Mouse (Mus musculus): ENCODE data around the gene Idh3b. TPM values are rescaled to one million over a fixed set of nuclear protein-coding genes. Genes with fewer than 3 reads are reported as not detected.

Idh3b gene
- polyA plus RNA-seq, 1 experiment from 2014 or later: 117 TPM

GRCm38 (mm10) chr2:130293009-130293408, 8.7 kb upstream of the Idh3b start:
- Histone ChIP-seq H3K36me3 (no peaks in the 10 kb centered on the region), H3K4me2 (no peak overlapping the region), H3K4me3 (replicated peaks) (no peak overlapping the region), H3K9ac (no peak overlapping the region), H3K27ac (no peak overlapping the region), H3K4me1 (replicated peaks) (peaks cover 10% of the 10 kb centered on the region; the same call in 1 of the 2 replicates), H3K27me3 (peaks cover 72% of the 10 kb centered on the region), H3K9me3 (replicated peaks) (no peaks in the 10 kb centered on the region)
- no peak for ATAC-seq (ENCODE audit: low read depth)
- no peak for DNase-seq
- 21% methylated on average over 3 of the region's 3 CpGs for WGBS (ENCODE audit: insufficient replicate concordance)

GRCm38 (mm10) chr2:130291434-130291833, 7.1 kb upstream of the Idh3b start:
- Histone ChIP-seq H3K4me2 (no peak overlapping the region), H3K36me3 (no peaks in the 10 kb centered on the region), H3K4me1 (replicated peaks) (peaks cover 10% of the 10 kb centered on the region; the same call in 1 of the 2 replicates), H3K27me3 (peaks cover 56% of the 10 kb centered on the region), H3K27ac (no peak overlapping the region), H3K9ac (no peak overlapping the region), H3K4me3 (replicated peaks) (no peak overlapping the region), H3K9me3 (replicated peaks) (no peaks in the 10 kb centered on the region)
- WGBS (ENCODE audit: insufficient replicate concordance): 13% methylated on average over 8 of the region's 8 CpGs
- DNase-seq (no peak), ATAC-seq (ENCODE audit: low read depth) (0 out of 2 replicates have a peak, but pooled peaks have one; percentile 17)

- ATAC-seq (ENCODE audit: low read depth) (no peak), DNase-seq (no peak)
- H3K4me3 ChIP-seq (replicated peaks): no peak overlapping the region
Measured at GRCm38 (mm10) chr2:130289086-130289485, 4.7 kb upstream of the Idh3b start.

GRCm38 (mm10) chr2:130280818-130281217, 3.5 kb downstream of the Idh3b start:
- H3K27ac ChIP-seq: no peak overlapping the region
- WGBS (ENCODE audit: insufficient replicate concordance): 62% methylated on average over 4 of the region's 4 CpGs
- DNase-seq: no peak

More at GRCm38 (mm10) chr2:130289086-130289485, 4.7 kb upstream of the Idh3b start:
- H3K4me1 ChIP-seq (replicated peaks): peaks cover 14% of the 10 kb centered on the region
- peaks cover 32% of the 10 kb centered on the region for H3K27me3 ChIP-seq
- WGBS (ENCODE audit: insufficient replicate concordance): 52% methylated on average over 4 of the region's 4 CpGs
- H3K9me3 ChIP-seq (replicated peaks): no peaks in the 10 kb centered on the region
- H3K4me2 ChIP-seq: no peak overlapping the region
- H3K36me3 ChIP-seq: no peaks in the 10 kb centered on the region
- no peak overlapping the region for H3K9ac ChIP-seq
- H3K27ac ChIP-seq: no peak overlapping the region

GRCm38 (mm10) chr2:130280224-130280623, 4.1 kb downstream of the Idh3b start:
- no peaks in the 10 kb centered on the region for H3K9me3 ChIP-seq (replicated peaks)
- no peaks in the 10 kb centered on the region for H3K27me3 ChIP-seq
- no peak overlapping the region for H3K9ac ChIP-seq
- H3K4me2 ChIP-seq: no peak overlapping the region
- H3K27ac ChIP-seq: peak overlapping the region; percentile 24; the same call in 1 of the 2 replicates
- no peak overlapping the region for H3K4me3 ChIP-seq (replicated peaks)
- DNase-seq (no peak), ATAC-seq (ENCODE audit: low read depth) (no peak)
- peaks cover 74% of the 10 kb centered on the region for H3K4me1 ChIP-seq (replicated peaks)
- 54% methylated on average over 7 of the region's 7 CpGs for WGBS (ENCODE audit: insufficient replicate concordance)
- H3K36me3 ChIP-seq: peaks cover 73% of the 10 kb centered on the region

More at GRCm38 (mm10) chr2:130280818-130281217, 3.5 kb downstream of the Idh3b start:
- H3K4me2 ChIP-seq: no peak overlapping the region
- no peaks in the 10 kb centered on the region for H3K9me3 ChIP-seq (replicated peaks)
- H3K36me3 ChIP-seq: peaks cover 67% of the 10 kb centered on the region
- no peaks in the 10 kb centered on the region for H3K27me3 ChIP-seq
- H3K9ac ChIP-seq: no peak overlapping the region
- no peak for ATAC-seq (ENCODE audit: low read depth)
- H3K4me3 ChIP-seq (replicated peaks): no peak overlapping the region
- peaks cover 73% of the 10 kb centered on the region for H3K4me1 ChIP-seq (replicated peaks)

- no peaks in the 10 kb centered on the region for H3K27me3 ChIP-seq
- no peak overlapping the region for H3K9ac ChIP-seq
- H3K4me3 ChIP-seq (replicated peaks): no peak overlapping the region
- peaks cover 73% of the 10 kb centered on the region for H3K4me1 ChIP-seq (replicated peaks)
- peaks cover 77% of the 10 kb centered on the region for H3K36me3 ChIP-seq
- no peaks in the 10 kb centered on the region for H3K9me3 ChIP-seq (replicated peaks)
- H3K4me2 ChIP-seq: no peak overlapping the region
- 21% methylated on average over 8 of the region's 8 CpGs for WGBS (ENCODE audit: insufficient replicate concordance)
- DNase-seq: no peak
- peak; percentile 4 for ATAC-seq (ENCODE audit: low read depth)
- peak overlapping the region; percentile 24; the same call in 1 of the 2 replicates for H3K27ac ChIP-seq
Measured at GRCm38 (mm10) chr2:130279600-130280091, 4.7 kb downstream of the Idh3b start.

- Histone ChIP-seq H3K4me2 (peak overlapping the region; percentile 92), H3K4me1 (replicated peaks) (peaks cover 63% of the 10 kb centered on the region), H3K27me3 (no peaks in the 10 kb centered on the region), H3K4me3 (replicated peaks) (peak overlapping the region; percentile 93), H3K9me3 (replicated peaks) (no peaks in the 10 kb centered on the region), H3K36me3 (peaks cover 56% of the 10 kb centered on the region), H3K27ac (peak overlapping the region; percentile 89), H3K9ac (peak overlapping the region; percentile 98)
- ATAC-seq (ENCODE audit: low read depth) (no peak), DNase-seq (peak; percentile 76)
- 19% methylated on average over 6 of the region's 6 CpGs for WGBS (ENCODE audit: insufficient replicate concordance)
Measured at GRCm38 (mm10) chr2:130275649-130276048, 8.7 kb downstream of the Idh3b start.

GRCm38 (mm10) chr2:130274862-130275261, 9.5 kb downstream of the Idh3b start:
- peak overlapping the region; percentile 89 for H3K27ac ChIP-seq
- under 1% methylated on average over 10 of the region's 10 CpGs for WGBS (ENCODE audit: insufficient replicate concordance)
- H3K4me3 ChIP-seq (replicated peaks): peak overlapping the region; percentile 93
- DNase-seq (no peak), ATAC-seq (ENCODE audit: low read depth) (no peak)
- peaks cover 48% of the 10 kb centered on the region for H3K36me3 ChIP-seq
- H3K9me3 ChIP-seq (replicated peaks): no peaks in the 10 kb centered on the region
- peaks cover 60% of the 10 kb centered on the region for H3K4me1 ChIP-seq (replicated peaks)
- H3K9ac ChIP-seq: peak overlapping the region; percentile 98
- no peaks in the 10 kb centered on the region for H3K27me3 ChIP-seq
- H3K4me2 ChIP-seq: peak overlapping the region; percentile 92

GRCm38 (mm10) chr2:130274149-130274861, 10.0 kb downstream of the Idh3b start, which contains the start of gene Nop56:
Nop56 (plus strand) TSS chr2:130274430.
- Histone ChIP-seq H3K36me3 (peaks cover 42% of the 10 kb centered on the region), H3K9me3 (replicated peaks) (no peaks in the 10 kb centered on the region), H3K4me1 (replicated peaks) (peaks cover 55% of the 10 kb centered on the region), H3K27me3 (no peaks in the 10 kb centered on the region), H3K4me3 (replicated peaks) (peak within 1 kb of the TSS; percentile 93), H3K9ac (peak within 1 kb of the TSS; percentile 98), H3K27ac (peak within 1 kb of the TSS; percentile 89), H3K4me2 (peak within 1 kb of the TSS; percentile 92)
- DNase-seq: peak; percentile 99
- ATAC-seq (ENCODE audit: low read depth): peak; percentile 96
- WGBS (ENCODE audit: insufficient replicate concordance): under 1% methylated on average over 68 of the region's 68 CpGs

GRCm38 (mm10) chr2:130273732-130274131, 10.6 kb downstream of the Idh3b start:
- peak overlapping the region; percentile 83 for H3K27ac ChIP-seq
- DNase-seq (no peak), ATAC-seq (ENCODE audit: low read depth) (peak; percentile 33)
- peak overlapping the region; percentile 92 for H3K4me2 ChIP-seq
- H3K4me3 ChIP-seq (replicated peaks): peak overlapping the region; percentile 93
- H3K9me3 ChIP-seq (replicated peaks): no peaks in the 10 kb centered on the region
- H3K27me3 ChIP-seq: no peaks in the 10 kb centered on the region
- WGBS (ENCODE audit: insufficient replicate concordance): 1% methylated on average over 14 of the region's 14 CpGs
- peak overlapping the region; percentile 89 for H3K9ac ChIP-seq
- H3K36me3 ChIP-seq: peaks cover 39% of the 10 kb centered on the region
- H3K4me1 ChIP-seq (replicated peaks): peaks cover 55% of the 10 kb centered on the region

- Histone ChIP-seq H3K9me3 (replicated peaks) (no peaks in the 10 kb centered on the region), H3K27me3 (no peaks in the 10 kb centered on the region), H3K4me1 (replicated peaks) (peaks cover 61% of the 10 kb centered on the region), H3K4me2 (no peak overlapping the region), H3K27ac (no peak overlapping the region), H3K9ac (0 out of 2 replicates have a peak overlapping the region, but pooled peaks have one; percentile 14), H3K36me3 (no peaks in the 10 kb centered on the region), H3K4me3 (replicated peaks) (no peak overlapping the region)
- WGBS (ENCODE audit: insufficient replicate concordance): 59% methylated on average over 7 of the region's 7 CpGs
- DNase-seq (no peak), ATAC-seq (ENCODE audit: low read depth) (no peak)
Measured at GRCm38 (mm10) chr2:130268074-130268473, 16.3 kb downstream of the Idh3b start.
